Mouse (Mus musculus) brain, embryonic 18.5 days (tissue): Measurements from ENCODE around the gene Grik1.

ENCODE experiments used
- DNase-seq: peaks from one replicate; pipeline ENCODE4 v3.0.0-alpha.2; 2012; ENCODE audit warnings: low read depth, low spot score

Grik1 gene

GRCm38 (mm10) chr16:88142136-88142535 is 147.9 kb downstream of the Grik1 start:
- DNase-seq, result no peak

GRCm38 (mm10) chr16:88141594-88141993 is 148.5 kb downstream of the Grik1 start:
- no peak for DNase-seq

- no peak for DNase-seq
Measured at GRCm38 (mm10) chr16:88138913-88139312, 151.2 kb downstream of the Grik1 start.

GRCm38 (mm10) chr16:88132919-88133318 is 157.1 kb downstream of the Grik1 start:
- DNase-seq, result no peak

- no peak for DNase-seq
Measured at GRCm38 (mm10) chr16:88131103-88131502, 159.0 kb downstream of the Grik1 start.

GRCm38 (mm10) chr16:88125098-88125497 is 165.0 kb downstream of the Grik1 start:
- no peak for DNase-seq

GRCm38 (mm10) chr16:88112551-88113138 is 177.4 kb downstream of the Grik1 start:
- DNase-seq, result peak; percentile 30

GRCm38 (mm10) chr16:88111459-88111858 is 178.6 kb downstream of the Grik1 start:
- DNase-seq, result no peak

GRCm38 (mm10) chr16:88094206-88094789 is 195.8 kb downstream of the Grik1 start:
- DNase-seq, result peak; percentile 18

- no peak for DNase-seq
Measured at GRCm38 (mm10) chr16:88087280-88087679, 202.8 kb downstream of the Grik1 start.

- no peak for DNase-seq
Measured at GRCm38 (mm10) chr16:88074716-88075115, 215.3 kb downstream of the Grik1 start.

GRCm38 (mm10) chr16:88060936-88061335 is 229.1 kb downstream of the Grik1 start:
- no peak for DNase-seq

GRCm38 (mm10) chr16:88048121-88048520 is 241.9 kb downstream of the Grik1 start:
- no peak for DNase-seq

GRCm38 (mm10) chr16:88044321-88044720 is 245.7 kb downstream of the Grik1 start:
- no peak for DNase-seq

- DNase-seq, result no peak
Measured at GRCm38 (mm10) chr16:88042458-88042857, 247.6 kb downstream of the Grik1 start.

GRCm38 (mm10) chr16:88038503-88039091 is 251.5 kb downstream of the Grik1 start:
- DNase-seq, result no peak

- DNase-seq, result no peak
Measured at GRCm38 (mm10) chr16:87988805-87989204, 301.3 kb downstream of the Grik1 start.

- DNase-seq, result no peak
Measured at GRCm38 (mm10) chr16:87984201-87984870, 305.7 kb downstream of the Grik1 start.

- no peak for DNase-seq
Measured at GRCm38 (mm10) chr16:87974076-87974443, 316.0 kb downstream of the Grik1 start.

- no peak for DNase-seq
Measured at GRCm38 (mm10) chr16:87973394-87974075, 316.5 kb downstream of the Grik1 start.

- no peak for DNase-seq
Measured at GRCm38 (mm10) chr16:87971911-87972310, 318.2 kb downstream of the Grik1 start.

- no peak for DNase-seq
Measured at GRCm38 (mm10) chr16:87969936-87970335, 320.1 kb downstream of the Grik1 start.
